Mouse (Mus musculus) ES-Bruce4 (cell line): Measurements from ENCODE around the gene St8sia1. TPM values are rescaled to one million over a fixed set of nuclear protein-coding genes. Genes with fewer than 3 reads are reported as not detected.

ENCODE experiments used
- H3K27ac ChIP-seq: 2 replicates; pipeline ENCODE4 v1.5.1; 2012; ENCODE audit warnings: low read length, inconsistent platforms; ENCODE audit not compliant: insufficient read depth
- H3K27me3 ChIP-seq: 2 replicates; pipeline ENCODE4 v1.6.1; 2012; ENCODE audit warnings: mild to moderate bottlenecking, low read length, inconsistent platforms; ENCODE audit not compliant: control insufficient read depth, poor library complexity, insufficient read depth, severe bottlenecking
- H3K36me3 ChIP-seq: 2 replicates; pipeline ENCODE4 v1.6.1; 2012; ENCODE audit warnings: inconsistent platforms, mild to moderate bottlenecking, low read length, moderate library complexity; ENCODE audit not compliant: control insufficient read depth, poor library complexity, insufficient read depth, severe bottlenecking
- H3K4me1 ChIP-seq: one replicate; pipeline ENCODE4 v1.8.1; 2011; ENCODE audit warnings: low read length; ENCODE audit not compliant: control insufficient read depth, insufficient read depth
- H3K4me3 ChIP-seq: 2 replicates; pipeline ENCODE4 v1.5.1; 2011; ENCODE audit warnings: low read depth, mild to moderate bottlenecking, low read length
- H3K9ac ChIP-seq: 2 replicates; pipeline ENCODE4 v1.6.1; 2012; ENCODE audit warnings: low read depth, mild to moderate bottlenecking, inconsistent platforms; ENCODE audit not compliant: poor library complexity, severe bottlenecking
- H3K9me3 ChIP-seq: replicated peaks from 2 replicates; pipeline ENCODE4 v1.6.1; 2012; ENCODE audit warnings: mild to moderate bottlenecking, low read length, inconsistent platforms; ENCODE audit not compliant: control insufficient read depth, poor library complexity, insufficient read depth, severe bottlenecking
- CTCF ChIP-seq: IDR thresholded peaks from one replicate; pipeline ENCODE4 v1.8.1; 2011; ENCODE audit warnings: low read depth, low read length
- EP300 ChIP-seq: IDR thresholded peaks from 2 replicates; pipeline ENCODE4 v1.6.1; 2011; ENCODE audit warnings: low read depth, low read length; ENCODE audit not compliant: insufficient read depth
- POLR2A ChIP-seq: IDR thresholded peaks from one replicate; pipeline ENCODE4 v1.8.1; 2011; ENCODE audit warnings: low read length; ENCODE audit not compliant: insufficient read depth
- polyA plus RNA-seq: library from polyadenylated mRNA; stranded (reverse); fragments of >200 nt; gene quantifications from 2 replicates; pipeline ENCODE4 v1.2.4, GENCODE M21; 2011; ENCODE audit warnings: low read depth; ENCODE audit not compliant: missing spikeins, insufficient read depth, insufficient read length

Gene St8sia1
- polyA plus RNA-seq, 1 experiment: 2.5 TPM

DNA sequence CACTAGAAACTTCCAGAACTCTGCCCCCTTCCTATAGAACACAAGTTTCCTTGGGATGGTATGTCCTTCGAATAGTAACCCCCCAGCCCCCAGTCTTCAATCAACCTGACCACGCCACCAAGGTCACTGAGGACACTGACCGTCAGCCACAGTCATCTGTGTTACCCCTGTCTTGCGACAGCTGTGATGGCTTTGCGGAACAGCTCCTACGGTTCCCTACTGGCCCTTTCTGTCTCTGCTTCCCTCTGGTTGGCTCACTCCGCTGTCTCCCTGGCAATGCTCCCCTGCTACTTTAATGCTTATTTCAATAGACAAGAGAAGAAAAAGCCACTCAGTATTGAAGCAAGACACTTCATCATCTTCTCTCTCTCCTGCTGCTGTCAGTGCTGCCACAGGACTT, 170.8 kb downstream of the St8sia1 start:
- no peaks in the 10 kb centered on the region for H3K36me3 ChIP-seq
- no peaks in the 10 kb centered on the region for H3K9me3 ChIP-seq
- H3K4me3 ChIP-seq: no peak overlapping the region
- H3K27me3 ChIP-seq: no peaks in the 10 kb centered on the region
- H3K9ac ChIP-seq: no peak overlapping the region
- TF ChIP-seq EP300: no peak
- no peak for TF ChIP-seq POLR2A
- no peak for TF ChIP-seq CTCF
- no peak overlapping the region for H3K27ac ChIP-seq
- H3K4me1 ChIP-seq: peaks cover 1% of the 10 kb centered on the region

DNA sequence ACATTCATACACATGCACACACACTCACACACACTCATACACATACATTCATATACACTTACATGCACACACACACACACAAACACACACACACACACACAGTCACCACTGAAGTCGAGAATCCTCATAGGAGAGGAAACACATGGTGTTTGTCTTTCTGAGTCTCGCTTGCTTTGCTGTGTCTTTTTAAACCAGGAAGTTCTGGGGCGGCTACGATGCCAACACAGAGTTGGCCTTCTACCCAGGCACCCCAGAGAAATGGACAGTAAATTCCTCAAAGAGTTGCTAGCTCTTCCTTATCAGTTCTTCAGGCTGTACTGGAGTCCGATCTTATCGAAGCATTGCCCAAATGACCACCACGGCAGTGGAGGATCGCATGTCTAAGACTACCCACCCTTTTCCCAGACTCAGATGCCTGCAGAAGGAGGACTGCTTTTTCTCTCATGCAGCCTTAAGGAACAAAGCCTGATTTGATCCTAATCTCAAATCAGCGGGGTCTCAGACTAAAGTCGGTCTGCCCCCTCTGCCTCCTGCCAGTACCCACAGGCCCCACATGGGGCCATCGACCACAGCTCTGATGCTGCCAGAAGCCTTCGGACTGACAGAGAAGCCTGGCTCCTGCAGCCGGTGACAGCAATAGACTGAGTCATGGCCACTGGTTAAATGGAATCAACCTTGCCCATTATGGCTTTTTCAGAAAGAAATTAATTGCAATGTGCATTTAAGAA, 171.8 kb downstream of the St8sia1 start:
- Histone ChIP-seq H3K36me3 (no peaks in the 10 kb centered on the region), H3K27me3 (no peaks in the 10 kb centered on the region), H3K9ac (no peak overlapping the region), H3K4me3 (no peak overlapping the region), H3K27ac (no peak overlapping the region), H3K9me3 (no peaks in the 10 kb centered on the region), H3K4me1 (peaks cover 1% of the 10 kb centered on the region)
- TF ChIP-seq POLR2A (no peak), CTCF (no peak), EP300 (no peak)

- Histone ChIP-seq H3K4me1 (peaks cover 1% of the 10 kb centered on the region), H3K9me3 (no peaks in the 10 kb centered on the region), H3K27me3 (no peaks in the 10 kb centered on the region), H3K9ac (no peak overlapping the region), H3K4me3 (no peak overlapping the region), H3K27ac (no peak overlapping the region), H3K36me3 (no peaks in the 10 kb centered on the region)
- no peak for TF ChIP-seq CTCF
- TF ChIP-seq POLR2A: no peak
- no peak for TF ChIP-seq EP300
Observed at GRCm38 (mm10) chr6:142789736-142790135, 174.5 kb downstream of the St8sia1 start.

DNA sequence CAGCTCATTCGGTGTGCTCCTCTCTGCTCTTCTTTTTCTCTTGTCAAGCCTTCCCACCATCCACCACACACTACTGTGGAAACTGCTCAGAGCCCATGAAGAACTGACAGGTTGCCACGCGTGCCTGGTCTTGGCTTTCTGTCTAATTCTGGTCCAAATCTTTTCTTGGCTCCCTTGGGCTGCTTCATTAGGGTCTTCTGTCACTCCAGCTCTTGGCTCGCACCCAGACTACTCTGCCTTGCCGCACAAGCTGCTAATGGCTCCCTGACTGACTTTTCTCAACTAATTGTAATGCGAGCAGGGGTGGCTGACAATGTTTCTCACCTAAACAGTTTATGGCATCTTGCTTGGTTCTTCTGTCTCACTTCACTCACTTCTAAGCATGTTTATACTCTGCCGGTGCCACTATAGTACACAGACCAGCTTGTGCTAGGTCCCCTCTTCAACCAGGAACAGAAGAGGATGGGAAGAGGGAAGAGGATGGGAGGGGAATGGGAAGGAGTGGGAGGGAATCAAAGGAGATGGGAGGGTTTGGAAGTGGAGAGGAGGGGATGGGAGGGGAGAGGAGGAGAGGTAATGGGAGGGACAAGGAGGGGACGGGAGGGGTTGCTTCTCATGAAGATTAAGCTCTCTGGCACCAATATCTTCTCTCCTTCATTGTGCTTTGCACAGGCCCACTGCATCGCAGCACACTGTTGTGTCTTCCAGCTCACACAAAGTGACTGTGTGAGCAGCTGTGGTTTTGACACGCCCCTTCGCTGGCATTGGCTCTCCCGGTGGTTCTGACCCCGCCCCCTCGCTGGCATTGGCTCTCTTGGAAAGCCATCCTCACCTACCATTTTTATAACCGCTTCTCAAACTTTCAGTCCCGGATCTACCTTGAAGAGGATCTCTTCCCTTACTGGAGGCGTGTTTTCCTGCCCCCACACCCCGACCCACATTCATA, 175.9 kb downstream of the St8sia1 start:
- Histone ChIP-seq H3K36me3 (no peaks in the 10 kb centered on the region), H3K9ac (no peak overlapping the region), H3K27ac (no peak overlapping the region), H3K4me3 (peak overlapping the region; percentile 50), H3K9me3 (no peaks in the 10 kb centered on the region), H3K4me1 (peaks cover 1% of the 10 kb centered on the region), H3K27me3 (no peaks in the 10 kb centered on the region)
- TF ChIP-seq EP300 (no peak), CTCF (no peak), POLR2A (no peak)

- no peaks in the 10 kb centered on the region for H3K27me3 ChIP-seq
- H3K4me3 ChIP-seq: no peak overlapping the region
- no peaks in the 10 kb centered on the region for H3K36me3 ChIP-seq
- H3K9me3 ChIP-seq: no peaks in the 10 kb centered on the region
- no peak overlapping the region for H3K27ac ChIP-seq
- TF ChIP-seq POLR2A (no peak), EP300 (no peak), CTCF (no peak)
- peaks cover 1% of the 10 kb centered on the region for H3K4me1 ChIP-seq
- H3K9ac ChIP-seq: no peak overlapping the region
Observed at GRCm38 (mm10) chr6:142786106-142786505, 178.1 kb downstream of the St8sia1 start.
